Mouse (Mus musculus) G1E-ER4 (cell line): ENCODE measurements around the gene Cript. TPM values are rescaled to one million over a fixed set of nuclear protein-coding genes. Genes with fewer than 3 reads are reported as not detected.

Experiments
- GATA1 ChIP-seq: IDR thresholded peaks from one replicate; pipeline ENCODE4 v1.8.0; 2012; ENCODE audit warnings: low read length, inconsistent platforms
- polyA plus RNA-seq: library from polyadenylated mRNA; stranded (reverse); fragments of >175 nt; gene quantifications from 2 replicates; pipeline ENCODE4 v1.2.3, GENCODE M21; 2012

Cript gene
- 2.2 and 3.1 TPM in 2 replicates for polyA plus RNA-seq

DNA sequence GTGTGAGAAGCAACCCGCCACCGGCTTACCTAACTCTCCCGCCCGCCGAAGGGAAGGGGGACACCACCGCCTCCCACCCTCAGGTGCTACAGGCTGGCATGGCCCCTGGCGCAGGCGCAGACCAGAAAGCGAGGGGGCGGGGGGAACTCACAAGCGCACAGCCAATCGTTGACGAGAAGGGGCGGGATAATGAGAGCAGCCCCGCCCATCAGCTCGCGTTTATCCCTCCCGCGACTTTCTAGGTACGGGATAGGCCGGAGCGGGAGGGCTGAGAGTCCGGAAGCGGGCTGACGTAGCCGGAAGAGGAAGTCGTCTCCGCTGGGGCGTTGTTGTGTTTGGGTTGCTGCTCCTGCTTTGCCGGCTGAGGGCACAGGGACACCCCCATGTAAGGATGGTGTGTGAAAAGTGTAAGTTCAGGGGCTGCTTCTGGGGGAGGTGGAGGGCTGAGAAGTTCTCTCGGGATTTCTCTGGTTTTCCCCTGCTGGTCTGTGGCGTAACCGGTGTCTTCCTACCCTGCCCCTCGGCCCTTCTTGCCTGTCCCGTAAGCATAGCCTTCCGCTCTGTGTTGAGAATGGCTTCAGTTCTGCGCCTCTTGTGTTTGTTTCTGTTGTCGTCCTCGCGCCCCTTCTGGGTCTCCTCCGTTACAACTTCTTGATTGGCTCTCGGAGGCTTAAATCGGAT lies at the start of gene Cript, which contains the start of gene Pigf:
Gene Cript, plus strand, starts transcription at position 282 of the 681 bp plus-strand sequence.
Gene Pigf, minus strand, starts transcription at position 138 of the 681 bp plus-strand sequence.
- no peak for TF ChIP-seq GATA1

DNA sequence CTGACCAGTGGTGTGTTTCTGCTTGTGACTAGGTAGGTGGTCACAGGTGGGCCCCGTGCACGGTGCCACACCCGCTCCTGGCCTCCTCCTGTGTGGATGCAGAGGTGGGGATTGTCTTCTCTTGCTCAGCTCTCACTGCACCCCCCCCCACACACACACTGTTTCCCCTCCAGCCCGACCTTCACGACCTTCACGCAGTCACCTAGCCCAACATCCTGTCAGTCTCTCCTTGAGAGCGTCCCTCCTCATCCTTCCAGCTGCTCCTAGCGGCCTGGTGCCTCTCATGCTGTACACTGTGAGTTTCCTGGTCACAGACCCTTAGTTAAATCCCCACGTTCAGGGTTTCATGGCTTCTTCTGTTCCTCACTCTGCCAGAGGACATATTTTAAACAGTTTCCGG lies 49.0 kb upstream of the Cript start:
- no peak for TF ChIP-seq GATA1

DNA sequence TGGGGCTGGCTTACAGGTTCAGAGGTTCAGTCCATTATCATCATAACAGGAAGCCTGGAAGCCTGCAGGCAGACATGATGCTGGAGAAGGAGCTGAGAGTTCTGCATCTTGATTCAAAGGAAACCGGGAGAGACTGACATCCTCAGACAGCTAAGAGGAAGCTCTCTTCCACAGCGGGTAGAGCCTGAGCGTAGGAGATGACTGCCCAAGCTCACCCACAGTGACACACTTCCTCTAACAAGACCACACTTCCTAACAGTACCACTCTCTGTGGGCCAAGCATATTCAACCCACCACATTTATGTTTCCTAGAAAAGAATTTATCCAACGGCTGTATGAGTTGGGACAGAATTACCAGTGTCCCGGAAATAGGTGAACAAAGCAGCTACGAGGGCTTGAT lies 46.9 kb upstream of the Cript start:
- no peak for TF ChIP-seq GATA1

GRCm38 (mm10) chr17:86981205-86981604 lies 44.1 kb upstream of the Cript start:
- TF ChIP-seq GATA1: no peak

GRCm38 (mm10) chr17:86981701-86982100 lies 43.6 kb upstream of the Cript start:
- no peak for TF ChIP-seq GATA1

- TF ChIP-seq GATA1: no peak
These were observed 42.9 kb upstream of the Cript start for GRCm38 (mm10) chr17:86982497-86982896.

DNA sequence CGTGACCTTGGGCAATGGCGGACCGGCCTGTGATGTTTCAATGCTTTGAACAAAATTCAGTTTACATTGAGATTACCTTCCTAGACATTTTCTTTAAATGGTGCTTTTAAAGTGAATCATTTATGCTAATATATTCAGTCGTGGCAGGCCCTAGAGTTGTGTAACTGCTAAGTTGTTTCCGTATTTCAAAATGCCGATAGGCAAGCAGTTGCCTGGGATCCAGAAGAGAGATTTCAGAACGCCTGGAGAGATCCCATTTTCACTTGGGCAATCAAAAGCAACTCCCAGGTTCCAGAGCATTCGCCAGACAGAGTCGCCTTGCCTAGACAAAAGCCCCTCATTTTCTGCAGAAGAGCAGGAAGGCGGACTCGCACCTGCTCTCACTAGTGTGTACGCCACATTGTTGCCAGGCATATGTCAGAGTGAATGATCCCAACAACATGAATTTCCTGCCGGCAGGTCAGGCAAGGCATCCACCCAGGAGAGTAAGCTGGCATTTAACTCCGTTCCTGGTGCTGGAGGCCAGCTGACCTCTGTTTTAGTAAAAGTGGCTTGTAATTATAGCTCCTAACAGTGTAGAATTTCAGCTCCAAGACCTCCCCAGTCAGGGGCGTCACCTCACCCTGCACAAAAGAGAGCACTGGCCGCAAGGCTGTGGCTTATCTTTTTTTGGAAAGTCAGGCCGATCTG lies 38.8 kb upstream of the Cript start:
- no peak for TF ChIP-seq GATA1

GRCm38 (mm10) chr17:86988161-86988560 lies 37.2 kb upstream of the Cript start:
- no peak for TF ChIP-seq GATA1

DNA sequence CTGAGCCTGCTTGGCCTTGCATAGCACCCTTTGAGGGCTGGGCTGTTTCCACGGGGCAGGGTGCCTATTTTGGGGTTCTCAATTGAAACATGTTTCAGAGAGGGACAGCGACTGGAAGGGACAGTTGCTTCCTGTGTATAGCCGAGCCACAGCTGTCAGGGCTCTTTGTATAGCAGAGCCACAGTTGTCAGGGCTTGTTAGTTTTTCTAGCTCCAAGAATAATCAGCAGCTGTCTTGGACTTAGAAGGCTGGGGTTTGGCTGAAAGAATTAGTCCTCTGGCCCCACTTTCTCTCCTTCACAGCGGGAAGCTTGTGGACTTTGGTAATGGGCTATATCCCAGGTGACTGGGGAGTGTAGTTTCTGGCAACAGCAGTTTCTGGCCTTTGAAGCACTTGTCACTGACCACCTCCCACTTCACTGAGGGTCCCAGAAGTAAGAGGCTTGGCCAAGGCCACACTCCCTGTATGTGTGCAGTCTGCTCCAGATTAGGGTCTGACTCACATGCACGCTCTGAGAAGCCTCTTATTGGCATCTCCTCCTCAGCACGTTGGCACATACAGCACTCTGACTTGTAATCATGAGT lies 36.7 kb upstream of the Cript start:
- no peak for TF ChIP-seq GATA1

DNA sequence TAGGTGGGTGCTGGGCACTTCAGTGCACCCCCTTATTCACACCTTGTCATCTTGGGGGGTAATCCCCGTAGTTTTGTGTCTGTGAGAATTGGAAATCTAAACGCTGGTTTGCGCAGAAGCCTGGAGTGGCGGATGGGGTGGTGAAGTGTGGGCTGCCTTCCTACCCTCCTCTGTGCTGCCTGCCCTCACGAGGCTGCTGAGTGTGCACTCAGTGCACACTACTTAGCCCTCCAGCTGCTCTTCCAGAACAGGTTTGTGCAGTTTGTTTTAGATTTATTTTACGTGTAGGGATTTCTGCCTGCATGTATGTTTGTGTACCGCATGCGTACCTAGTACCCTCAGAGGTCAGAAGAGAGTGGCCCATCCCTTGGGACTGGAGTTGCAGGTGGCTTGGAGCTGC lies 34.0 kb upstream of the Cript start:
- no peak for TF ChIP-seq GATA1

- TF ChIP-seq GATA1: no peak
These were observed 28.0 kb upstream of the Cript start for GRCm38 (mm10) chr17:86997323-86997722.

DNA sequence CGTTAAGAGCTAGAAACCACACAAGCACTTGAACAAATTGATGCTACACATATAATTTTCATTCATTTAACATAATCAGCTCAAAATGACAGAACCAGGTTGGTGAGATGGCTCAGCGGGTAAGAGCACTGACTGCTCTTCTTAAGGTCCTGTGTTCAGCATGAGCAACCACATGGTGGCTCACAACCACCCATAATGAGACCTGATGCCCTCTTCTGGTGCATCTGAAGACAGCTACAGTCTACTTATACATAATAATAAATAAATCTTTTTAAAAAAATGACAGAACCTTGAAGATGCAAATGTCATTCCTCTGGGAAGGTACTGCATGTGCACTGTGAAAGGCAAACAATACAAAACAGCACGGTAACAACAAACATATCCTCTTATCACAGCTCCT lies 16.4 kb upstream of the Cript start:
- no peak for TF ChIP-seq GATA1

DNA sequence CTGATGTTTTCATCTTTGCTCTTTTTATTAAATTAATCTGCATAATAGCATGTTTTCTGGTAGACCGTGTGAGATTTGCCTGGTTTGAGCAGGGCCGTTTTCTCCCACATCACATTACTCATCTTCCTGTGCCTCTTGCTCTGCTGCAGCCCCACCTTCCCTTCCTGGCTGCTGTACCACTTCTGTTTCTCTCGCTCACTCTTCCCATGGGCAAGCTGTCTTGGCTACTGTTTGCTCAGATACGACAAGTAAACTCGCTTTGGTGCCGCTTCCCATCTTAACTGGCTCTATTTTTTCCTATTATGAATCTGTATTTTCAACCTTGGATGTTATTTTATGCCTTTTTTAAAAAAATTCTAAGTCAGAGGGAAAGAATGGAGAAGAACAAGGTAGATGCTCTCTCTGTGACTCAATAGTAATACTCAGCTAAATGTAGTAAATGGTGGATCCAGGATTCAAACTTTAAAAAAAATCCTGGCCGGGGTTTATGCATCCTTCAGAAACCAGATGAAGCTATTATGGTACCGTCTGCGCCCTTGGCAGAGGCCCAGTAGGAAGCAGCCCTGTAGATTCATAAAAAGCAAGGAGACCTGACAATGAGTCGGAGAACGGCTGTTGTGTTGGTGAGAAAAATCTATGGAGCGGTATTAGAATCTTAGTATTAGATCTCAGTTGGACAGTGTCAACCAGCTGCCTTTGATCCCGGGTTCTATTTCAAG lies 13.9 kb upstream of the Cript start:
- TF ChIP-seq GATA1: no peak

- no peak for TF ChIP-seq GATA1
These were observed 5.7 kb upstream of the Cript start for GRCm38 (mm10) chr17:87019692-87020091.

DNA sequence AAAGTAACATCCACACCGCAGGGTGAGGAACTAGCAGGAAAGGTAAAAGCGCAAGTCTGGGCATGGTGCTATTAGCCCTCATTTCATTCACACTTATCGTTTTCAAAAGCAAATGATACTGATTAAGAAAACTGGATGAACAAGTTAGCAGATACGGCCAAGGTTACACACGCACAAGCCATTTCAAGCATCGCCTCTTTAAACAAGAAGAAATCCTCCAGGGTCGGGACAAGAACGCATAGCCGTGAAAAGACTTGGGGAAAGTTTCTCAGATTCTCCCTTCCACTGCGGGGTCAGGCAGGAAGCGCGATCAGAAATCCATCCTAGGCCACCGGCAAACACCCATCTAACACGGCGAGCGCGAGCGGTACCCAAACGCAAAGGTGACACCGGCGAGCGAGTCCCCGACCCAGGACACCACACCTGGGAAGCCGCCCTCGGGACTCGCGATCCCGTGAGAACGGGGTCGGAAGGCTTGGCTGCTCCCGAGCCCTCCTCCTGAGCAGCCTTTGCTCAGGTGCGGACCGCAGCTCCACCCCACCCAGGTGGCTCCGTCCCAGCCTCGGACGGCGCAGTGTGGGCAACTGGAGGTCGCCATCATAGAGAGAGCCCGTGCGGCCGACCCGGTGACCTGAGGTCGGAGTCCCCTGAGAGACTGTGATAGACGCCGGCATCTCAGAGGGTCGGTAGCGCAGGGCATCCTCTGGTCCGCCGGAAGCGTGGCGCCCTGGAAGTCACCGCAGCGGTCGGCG lies 683 bp upstream of the Cript start:
- no peak for TF ChIP-seq GATA1
